Mouse (Mus musculus): ENCODE results near the gene Thsd7a.

GRCm38 (mm10) chr6:12419070-12419469 is 330.1 kb downstream of the Thsd7a start:
- TF ChIP-seq GATA1 (IDR thresholded peaks at IDR 0.05; ENCODE audit: borderline replicate concordance, low read length) (no peak), FLI1 (IDR thresholded peaks at IDR 0.05; ENCODE audit: low read length) (no peak)

Measured in megakaryocyte, embryonic 14.5 days (primary cell).